Mouse (Mus musculus) E14TG2a.4 (cell line): Measurements from ENCODE around the gene Prkcb.

Source experiments
- CTCF ChIP-seq: conservative IDR thresholded peaks from 2 replicates; pipeline ENCODE4 v1.5.1; 2014; ENCODE audit warnings: low read length
- POU5F1 ChIP-seq: IDR thresholded peaks from 2 replicates; pipeline ENCODE4 v1.6.1; 2014; ENCODE audit warnings: low read length, borderline replicate concordance

DNA sequence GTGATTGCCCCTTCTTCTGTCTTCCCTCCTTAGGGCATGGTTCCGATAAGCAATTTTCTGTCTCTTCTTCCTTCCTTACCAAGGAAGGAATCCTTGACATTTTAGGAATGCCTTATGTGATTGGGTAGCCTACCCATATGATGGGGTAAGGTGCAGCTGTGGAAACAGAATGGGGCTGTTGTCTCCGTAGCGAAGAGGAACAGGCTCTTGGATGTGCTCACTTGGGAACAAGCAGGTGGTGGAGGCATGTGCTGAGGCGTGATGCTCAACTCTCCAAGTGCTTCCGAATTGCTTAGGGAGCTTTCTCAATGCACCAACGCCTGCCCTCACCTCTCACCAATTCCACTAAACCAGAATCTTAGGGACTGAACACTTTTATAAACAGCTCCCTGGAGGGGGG lies 124.7 kb downstream of the Prkcb start:
- TF ChIP-seq CTCF (no peak), POU5F1 (no peak)
